Mouse (Mus musculus): ENCODE results near the gene Cldn10.
"Not testable (repeated sequence)": the region's sequence is repeated elsewhere in the genome, so short reads cannot be mapped to it uniquely, and the experiment has no call there.

The Cldn10 gene

DNA sequence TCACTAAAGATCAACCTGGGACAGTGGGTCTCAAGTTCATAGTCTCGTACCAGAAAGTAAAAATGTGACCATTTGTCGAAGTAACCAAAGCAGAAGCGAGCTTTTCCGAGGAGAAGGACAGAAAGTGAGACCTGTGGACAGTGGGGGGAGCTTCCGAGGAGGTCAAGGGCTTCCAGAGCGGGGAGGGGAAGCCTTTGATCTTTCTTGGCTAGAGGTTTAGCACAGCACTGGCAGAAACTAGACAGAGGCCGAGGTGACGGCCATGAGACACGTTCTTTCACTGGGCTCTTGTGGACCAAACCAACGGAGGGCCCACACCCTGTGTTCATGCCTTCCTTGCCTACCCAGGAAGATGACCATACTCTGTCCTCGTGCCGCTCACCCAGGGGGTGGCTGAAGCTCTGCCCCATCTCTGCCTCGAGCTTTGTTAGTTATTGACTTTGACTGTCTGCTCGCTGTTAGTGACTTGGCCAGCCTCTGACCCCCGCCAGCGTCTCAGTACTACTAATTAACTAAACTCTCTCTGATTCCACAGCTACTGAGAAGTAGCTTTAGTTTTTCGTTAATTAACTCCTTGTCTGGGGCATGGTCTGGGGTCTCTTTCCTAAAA lies 4.3 kb upstream of the Cldn10 start:
- peak; percentile 77 to 89 for DNase-seq

DNA sequence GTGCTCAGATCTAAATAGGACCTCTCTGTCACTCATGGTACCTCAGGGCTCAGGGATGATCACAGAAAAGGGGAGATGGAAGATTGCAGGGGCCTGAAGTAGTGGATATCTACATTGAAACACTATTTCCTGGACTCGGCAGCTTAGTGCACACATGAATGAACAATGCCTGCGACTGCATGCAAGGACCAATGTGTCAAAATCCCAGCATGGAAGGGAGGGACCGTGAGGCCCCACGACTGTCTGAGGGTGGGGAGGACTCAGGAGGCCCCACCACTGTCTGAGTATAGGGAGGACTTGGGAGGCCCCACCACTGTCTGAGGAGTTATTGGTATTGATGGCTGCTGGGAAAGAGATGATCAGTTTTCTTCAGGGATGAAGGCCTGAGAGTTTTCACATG lies 2.5 kb downstream of the Cldn10 start:
- no peak for DNase-seq

DNA sequence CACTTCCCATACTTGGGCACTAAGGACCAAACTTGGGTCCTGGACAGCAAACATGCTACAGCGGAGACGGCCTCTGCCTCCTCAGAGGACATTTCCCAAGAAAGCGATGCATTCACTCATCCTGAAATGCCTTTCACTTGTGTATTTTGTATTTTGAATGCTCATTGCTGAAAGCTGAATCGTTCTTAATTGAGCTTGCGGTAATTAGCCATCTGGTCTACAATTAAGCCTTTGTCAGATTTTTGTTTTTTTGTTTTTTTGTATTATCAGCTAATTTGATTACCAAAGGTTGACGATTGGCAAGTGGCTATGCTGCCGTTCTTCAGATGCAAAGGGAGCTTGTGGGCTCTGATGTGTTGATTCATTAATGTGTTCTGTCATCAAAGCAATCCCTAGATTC lies 5.2 kb downstream of the Cldn10 start:
- no peak for DNase-seq

DNA sequence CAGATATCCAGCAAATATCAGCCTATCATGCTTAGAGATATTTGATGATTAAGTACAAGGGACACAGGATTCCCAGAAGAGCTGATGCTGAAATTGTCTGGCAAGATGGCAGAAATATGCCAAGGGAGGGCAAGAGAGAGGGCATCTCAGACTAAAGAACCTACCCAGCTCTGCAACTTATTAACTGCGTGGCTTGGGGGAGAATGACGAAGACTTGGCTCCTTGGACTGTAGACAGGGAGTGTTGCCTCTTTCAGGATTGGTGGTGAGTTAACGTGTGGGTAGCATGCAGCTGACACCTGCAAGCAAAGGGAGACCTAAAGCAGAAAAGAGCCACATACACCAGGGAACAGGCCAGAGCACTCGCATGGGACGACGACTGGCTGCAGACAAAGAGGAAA lies 5.7 kb downstream of the Cldn10 start:
- DNase-seq: peak; percentile 62 to 82

DNA sequence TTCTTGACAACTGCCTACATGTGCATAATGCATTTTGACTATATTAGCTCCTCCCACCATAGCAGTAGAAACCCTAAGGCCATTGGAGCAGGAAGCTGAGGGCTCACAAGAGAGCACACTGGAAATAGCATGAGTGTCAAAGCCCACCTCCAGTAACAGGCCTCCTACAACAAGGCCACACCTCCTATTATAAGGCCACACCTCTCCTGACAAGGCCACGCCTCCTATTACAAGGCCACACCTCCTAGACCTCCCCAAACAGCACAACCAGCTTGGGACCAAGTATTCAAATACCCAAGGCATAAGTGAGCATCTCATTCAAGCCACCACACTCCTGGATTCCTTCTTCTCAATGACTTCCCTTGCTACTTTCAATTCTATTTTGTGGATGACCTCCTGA lies 6.5 kb downstream of the Cldn10 start:
- DNase-seq: no peak

DNA sequence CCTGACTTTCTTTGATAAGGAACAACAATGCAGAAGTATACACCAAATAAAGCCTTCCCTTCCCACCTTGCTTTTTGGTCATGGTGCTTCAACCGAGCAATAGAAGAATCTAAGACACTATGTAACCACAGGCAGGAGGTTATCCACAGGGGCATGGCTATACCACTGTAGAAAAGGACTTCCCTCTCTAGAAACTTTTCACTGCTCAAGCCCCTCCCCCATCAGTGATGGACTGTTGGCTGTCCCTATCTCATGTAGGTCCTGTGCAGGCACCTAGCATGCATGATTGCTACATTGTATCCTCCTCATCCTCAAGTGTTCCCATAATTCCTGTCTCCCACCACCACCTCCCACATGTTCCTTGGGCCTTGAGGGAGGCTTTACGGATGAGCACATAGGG lies 7.2 kb downstream of the Cldn10 start:
- no peak for DNase-seq

DNA sequence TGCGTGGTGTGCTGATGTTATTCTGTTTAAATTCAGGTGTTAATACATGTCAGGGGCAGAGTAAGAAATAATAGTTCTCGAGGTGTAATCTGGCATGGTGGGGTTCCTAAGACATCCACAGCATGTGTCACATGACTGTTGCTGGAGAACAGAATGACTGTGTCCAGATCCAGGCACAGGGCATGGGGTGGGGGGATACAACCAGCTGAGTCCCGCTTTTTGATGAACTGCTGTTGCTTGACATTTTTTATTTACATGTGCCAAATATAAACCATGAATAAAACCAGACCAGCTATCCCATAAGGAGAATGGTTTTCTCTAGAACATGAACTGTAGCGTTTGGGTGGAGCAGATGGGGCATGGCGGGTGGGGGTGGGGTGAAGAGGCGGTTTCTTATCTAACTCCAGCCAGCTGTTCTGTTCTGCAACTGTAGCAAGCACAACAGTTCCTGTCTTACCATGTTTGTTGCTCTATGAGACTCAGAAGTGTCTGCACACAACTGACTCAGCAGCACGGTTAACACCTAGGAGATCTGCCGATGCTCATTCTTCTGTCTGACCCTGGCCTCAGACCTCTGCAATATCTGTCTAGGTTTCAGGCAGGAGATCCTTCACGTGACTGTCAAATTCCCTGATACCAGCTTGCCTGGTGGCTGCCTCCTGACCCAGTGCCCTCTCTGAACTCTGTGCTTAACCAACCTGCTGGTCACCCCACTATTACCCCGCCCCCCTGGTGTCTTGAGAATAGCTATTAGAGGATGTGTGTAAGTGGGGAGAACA lies 8.4 kb downstream of the Cldn10 start:
- peak; percentile 73 to 79 for DNase-seq

DNA sequence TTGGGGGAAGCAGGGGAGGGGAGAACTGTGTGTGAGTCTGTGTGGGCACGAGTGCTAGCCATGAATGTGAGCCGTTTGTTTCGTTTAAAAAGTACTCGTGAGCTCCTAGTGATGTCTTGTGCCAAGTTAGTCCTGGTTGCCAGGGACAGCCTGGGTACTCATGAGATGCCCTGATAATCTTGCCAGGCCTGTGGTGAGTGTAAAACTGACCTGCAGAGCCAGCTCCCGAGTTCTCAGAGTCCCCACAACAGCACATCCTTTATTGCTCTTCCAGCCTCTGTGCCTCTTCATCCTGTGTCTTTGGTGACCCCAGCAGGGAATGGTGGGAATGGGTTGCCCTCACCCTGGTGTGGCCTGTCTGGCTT lies 9.0 kb downstream of the Cldn10 start:
- peak in 1 of 2 experiments; percentile 24 for DNase-seq

DNA sequence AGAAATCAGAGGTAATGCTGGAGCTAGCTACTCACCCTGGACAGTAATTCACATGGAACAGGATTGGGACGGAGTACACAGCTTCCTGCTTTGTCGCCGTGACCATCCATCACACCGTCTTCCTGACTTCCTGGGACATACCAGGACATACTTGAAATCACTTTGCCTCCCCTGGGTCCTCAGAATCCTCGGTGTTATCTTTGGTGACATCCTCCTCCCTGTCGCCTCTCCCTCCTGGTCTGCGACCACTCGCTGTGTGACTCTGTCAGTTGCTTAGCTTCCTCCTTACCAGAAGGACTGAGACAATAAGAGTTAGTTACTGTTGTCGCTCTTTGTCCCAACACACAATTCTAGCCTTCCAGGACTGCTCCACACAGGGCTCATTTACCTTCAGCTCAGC lies 9.6 kb downstream of the Cldn10 start:
- DNase-seq: no peak

DNA sequence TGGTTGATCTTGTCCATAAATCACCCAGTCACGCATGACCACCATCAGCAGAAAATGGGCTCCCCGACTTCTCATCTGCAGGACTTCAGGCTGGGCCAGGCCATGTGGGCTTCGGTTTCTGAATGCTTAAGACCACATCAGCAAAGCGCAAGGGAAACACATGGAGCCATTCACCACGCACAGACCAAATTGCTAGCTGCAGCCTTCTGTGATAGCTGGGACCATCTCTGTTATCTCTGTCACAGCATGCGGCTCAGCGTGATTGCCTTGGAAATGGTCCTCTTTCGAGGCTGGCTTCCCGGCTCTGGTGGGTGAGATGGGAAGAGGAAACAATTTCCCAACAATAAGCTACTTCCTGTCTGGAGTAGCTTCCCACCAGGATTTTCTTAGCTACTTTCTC lies 12.2 kb downstream of the Cldn10 start:
- DNase-seq: peak in 1 of 2 experiments; percentile 27

DNA sequence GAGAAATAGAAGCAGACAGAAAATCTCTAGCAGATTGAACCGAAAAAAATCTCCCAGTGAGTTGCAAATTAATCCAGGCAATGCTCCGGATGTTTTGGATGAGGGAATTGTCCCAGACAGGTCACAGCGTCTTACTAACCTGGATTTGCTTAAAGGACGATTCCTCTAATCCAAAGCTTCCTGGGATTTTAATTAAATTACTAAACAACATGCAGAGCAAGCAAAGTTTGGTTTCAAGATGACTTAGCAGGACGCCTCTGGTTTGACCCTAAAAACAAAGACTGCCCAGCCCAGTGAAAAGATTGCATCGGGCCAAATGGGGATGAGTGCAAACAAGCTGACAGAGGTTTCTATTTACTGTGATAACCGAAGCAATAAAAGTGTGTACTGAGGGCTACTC lies 16.2 kb downstream of the Cldn10 start:
- DNase-seq: peak; percentile 32 to 47

DNA sequence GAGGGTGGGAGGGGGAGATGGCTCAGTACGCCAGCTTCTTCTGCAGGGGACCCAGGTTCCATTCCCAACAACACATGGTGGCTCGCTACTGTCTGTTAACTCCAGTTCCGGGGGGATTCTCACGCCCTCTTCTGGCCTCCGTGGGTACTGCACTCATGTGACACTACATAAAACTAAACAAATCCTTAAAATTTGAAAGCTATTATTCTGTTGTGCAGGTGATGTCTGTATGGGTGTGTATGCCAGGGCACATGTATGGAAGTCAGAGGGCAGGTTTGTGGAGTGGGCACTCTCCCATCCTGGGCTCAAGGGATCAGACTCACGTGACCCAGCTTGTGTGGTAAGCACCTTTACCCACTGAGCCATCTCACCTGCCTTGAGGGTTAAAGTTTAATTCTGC lies 16.6 kb downstream of the Cldn10 start:
- DNase-seq: peak; percentile 72 to 82

DNA sequence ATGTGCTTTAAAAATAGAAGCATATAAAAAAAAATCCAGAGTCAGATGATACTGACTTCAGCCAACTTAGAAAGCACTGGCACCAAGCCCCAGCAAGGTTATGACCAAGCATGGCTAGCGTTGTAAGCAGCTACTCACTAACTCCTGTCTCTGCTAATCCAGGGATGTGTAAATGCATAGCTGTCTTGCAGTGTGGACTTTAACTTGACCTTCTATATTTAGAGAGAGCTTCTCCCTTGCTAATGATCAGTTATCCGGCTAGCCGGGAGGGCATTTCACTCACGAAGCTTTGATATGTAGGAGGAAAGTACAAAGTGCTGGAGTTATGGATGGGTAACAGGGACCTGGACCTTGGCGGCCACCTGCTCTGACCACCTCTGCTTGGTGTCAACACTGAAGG lies 19.9 kb downstream of the Cldn10 start:
- peak; percentile 59 to 60 for DNase-seq

DNA sequence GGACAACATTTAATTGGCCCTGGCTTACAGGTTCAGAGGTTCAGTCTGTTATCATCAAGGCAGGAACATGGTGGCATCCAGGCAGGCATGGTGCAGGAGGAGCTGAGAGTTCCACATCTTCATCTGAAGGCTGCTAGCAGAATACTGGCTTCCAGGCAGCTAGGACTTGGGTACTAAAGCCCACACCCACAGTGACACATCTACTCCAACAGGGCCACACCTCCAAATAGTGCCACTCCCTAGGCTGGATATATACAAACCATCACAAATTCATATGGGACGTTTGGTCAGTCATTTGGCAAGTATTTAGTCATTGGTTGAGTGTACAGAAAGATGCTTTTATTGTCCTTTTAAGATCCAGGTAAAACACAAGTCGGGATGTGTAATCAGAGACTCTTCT lies 20.5 kb downstream of the Cldn10 start:
- DNase-seq: not testable (repeated sequence)

DNA sequence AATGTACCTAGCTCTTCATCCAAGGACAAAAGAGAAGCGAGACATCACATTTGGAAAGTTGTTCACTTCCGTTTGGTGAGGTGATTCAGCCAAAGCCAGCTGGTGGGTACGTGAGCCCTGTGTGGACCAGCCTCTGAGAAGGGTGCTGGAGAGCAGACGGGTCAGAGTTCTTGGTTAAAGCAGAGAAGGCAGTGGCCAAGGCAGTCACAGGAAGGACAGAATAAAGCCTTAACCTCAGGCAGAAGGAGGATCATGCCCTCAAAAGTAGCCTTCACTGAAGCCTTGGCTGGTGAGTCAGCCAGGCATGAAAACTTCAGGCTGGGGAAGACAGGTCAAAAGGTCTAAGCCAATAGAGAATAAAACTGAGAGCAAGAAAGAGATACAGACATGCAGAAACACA lies 22.0 kb downstream of the Cldn10 start:
- DNase-seq: peak; percentile 47 to 61

DNA sequence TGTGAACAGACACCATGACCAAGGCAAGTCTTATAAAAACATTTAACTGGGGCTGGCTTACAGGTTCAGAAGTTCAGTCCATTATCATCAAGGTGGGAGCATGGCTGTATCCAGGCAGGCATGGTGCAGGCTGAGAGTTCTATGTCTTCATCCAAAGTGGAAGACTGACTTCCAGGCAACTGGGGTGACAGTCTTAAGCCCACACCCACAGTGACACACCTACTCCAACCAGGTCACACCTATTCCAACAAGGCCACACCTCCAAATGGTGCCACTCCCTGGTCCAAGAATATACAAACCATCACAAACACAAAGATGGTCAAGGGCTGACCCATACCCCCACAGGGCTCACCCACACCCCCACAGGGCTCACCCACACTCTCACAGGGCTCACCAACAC lies 23.5 kb downstream of the Cldn10 start:
- DNase-seq: not testable (repeated sequence)

DNA sequence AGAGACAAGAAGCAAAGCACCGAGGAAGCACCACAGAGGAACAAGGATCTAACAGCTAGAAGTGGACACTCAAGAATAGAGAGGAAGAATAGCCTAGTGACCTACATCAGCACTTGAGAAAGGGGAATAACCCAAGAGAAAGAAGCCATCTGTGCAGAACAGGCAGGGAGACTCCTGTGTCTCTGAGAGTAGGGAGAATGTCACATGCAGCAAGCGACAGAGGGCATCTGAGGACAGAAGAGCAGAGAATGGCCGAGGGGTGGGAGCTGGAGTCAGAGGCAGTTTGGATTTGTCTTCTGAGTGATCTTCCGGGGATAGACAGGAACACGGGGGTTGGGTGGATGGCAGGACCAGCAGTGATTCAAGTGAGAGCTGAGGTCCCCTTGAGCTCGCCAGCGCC lies 25.4 kb downstream of the Cldn10 start:
- no peak for DNase-seq

DNA sequence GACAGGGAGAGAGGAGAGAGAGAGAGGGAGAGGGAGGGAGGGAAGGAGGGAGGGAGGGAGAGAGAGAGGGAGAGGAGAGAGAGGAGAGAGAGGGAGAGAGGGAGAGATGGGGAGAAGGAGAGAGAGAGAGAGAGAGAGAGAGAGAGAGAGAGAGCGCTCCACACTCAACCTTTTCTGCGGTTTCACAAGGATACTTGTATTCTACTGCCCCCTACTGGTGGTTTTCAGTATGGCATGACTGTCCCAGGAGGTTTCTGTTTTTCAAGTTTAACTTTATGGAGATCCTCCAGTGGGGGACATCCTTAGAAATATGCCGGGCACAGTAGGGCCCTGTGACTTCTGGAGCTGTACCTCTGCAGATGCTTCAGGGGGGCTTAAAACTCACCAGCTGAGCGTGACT lies 28.8 kb downstream of the Cldn10 start:
- peak; percentile 41 to 72 for DNase-seq

DNA sequence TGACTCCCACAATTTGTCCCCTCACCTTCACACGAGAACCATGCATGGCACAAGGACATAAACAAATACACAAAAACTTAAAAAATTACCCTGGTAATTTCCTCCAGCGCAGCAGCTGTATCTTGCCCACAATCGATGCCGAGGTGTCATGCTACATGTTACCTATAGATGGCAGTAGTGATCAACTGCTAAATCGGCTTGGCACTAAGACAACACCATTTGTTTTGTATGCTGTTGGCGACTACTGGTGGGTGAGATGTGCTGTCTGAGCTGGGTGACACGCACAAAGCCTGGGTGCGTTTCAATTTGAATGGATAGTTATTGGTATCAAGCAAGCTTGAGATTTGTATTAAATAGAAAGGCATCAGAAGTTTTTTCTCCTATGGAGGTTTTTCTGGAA lies 32.4 kb downstream of the Cldn10 start:
- DNase-seq: peak; percentile 53 to 59

DNA sequence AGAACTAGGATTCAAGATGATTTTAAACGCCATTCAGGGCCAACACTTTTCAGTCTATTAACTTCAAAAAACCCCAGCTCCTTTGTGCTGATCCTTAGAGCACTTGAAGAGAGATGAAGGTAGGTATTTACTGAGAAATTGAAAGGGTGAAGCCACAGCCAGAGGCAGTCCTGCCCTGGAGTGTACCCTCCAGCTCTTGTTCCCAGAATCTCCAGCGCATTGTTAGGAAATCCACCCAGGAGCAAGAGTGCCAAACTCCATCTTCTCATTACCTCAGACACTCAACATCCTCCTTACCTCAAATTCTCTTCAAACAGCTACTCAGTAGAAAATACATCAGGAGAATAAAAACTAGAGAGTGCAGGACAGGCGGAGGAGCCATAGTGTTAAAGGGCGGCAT lies 35.1 kb downstream of the Cldn10 start:
- DNase-seq: no peak

DNA sequence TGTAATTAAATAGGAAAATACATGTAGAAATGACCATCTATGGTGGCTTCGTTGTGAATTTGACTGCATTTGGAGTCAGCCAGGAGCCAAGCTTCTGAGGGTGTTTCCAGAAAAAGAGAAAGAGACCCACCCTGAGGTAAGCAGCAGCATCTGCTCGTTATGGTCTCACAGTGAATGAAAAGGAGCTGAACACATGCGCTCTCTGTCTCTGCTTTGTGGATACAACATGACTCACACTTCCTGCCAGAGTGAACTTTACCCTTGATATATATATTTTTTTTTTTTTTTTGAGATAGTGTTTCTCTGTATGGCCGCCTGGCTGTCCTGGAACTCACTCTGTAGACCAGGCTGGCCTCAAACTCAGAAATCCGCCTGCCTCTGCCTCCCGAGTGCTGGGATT lies 35.6 kb downstream of the Cldn10 start:
- DNase-seq: no peak

DNA sequence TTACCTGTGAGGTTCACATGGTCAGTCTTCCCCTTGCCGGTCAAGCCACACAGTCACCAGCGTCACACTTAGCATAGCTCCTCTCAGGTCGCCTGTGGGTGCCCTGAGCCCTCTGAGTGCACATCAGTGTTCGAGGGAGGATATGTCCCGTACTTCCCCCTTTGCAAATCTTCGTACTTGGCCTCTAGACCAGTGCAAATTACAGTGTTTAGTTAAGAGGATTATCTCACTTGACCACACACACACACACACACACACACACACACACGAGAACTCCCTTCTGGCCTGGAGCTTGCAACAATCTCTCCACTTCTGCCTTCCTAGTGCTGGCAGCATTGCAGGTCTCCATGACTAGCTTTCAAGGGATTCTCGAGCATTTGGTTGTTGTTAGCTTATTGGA lies 38.6 kb downstream of the Cldn10 start:
- no peak for DNase-seq

DNA sequence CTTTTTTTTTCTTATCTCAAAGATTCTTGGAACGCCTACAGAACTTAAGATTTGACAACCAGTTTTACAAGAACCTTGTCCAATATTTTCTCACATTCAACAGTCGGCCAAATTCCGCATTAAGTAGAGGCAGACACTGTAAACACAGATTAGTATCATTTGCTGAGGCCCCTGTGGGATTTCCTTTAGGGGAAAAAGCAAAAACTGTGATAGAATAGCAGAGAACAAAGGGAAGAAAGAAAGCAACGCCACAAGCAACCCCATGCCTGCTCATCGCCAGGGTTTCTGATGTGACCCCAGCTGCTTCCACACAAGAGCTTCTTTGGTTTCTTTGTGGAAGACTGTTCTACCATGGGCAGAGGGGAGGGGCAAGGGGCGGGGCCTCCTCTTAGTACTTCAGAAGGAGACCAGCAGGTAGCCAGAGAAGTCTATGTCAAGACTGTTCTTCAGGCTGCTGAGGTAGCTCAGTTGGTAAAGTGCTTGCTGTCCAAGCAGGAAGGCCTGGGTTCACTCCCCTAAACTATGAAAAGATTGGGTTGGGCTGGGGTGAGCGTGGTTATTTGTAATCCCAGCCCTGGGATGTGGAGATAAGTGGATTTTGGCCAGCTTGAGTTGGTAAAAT lies 39.7 kb downstream of the Cldn10 start:
- DNase-seq: peak in 1 of 2 experiments; percentile 26
